Mouse (Mus musculus): ENCODE results near the gene Cacna1g.

GRCm38 (mm10) chr11:94412998-94413469 is 61.0 kb downstream of the Cacna1g start:
- TF ChIP-seq CTCF (IDR thresholded peaks at IDR 0.05; ENCODE audit: insufficient read depth, low read depth, low read length) = no peak
- no peak for TF ChIP-seq POLR2A (IDR thresholded peaks at IDR 0.05; ENCODE audit: insufficient read depth, low read depth, low read length)

All from olfactory bulb, adult 2 months (tissue).